Mouse (Mus musculus) CH12.LX (cell line): ENCODE measurements around the gene Spata13. TPM values are rescaled to one million over a fixed set of nuclear protein-coding genes. Genes with fewer than 3 reads are reported as not detected.

Source experiments
- DNase-seq: peaks from one replicate; pipeline ENCODE4 v3.0.0-alpha.2; 2013; ENCODE audit errors: extremely low read depth
- H3K27ac ChIP-seq: 2 replicates; pipeline ENCODE4 v1.5.1; 2012; ENCODE audit warnings: low read depth, mild to moderate bottlenecking, control low read depth, moderate library complexity; ENCODE audit not compliant: insufficient read depth
- H3K27me3 ChIP-seq: replicated peaks from 2 replicates; pipeline ENCODE3; 2012; ENCODE audit warnings: inconsistent platforms
- H3K36me3 ChIP-seq, 2 experiments: replicated peaks in 1 of 2; 2 replicates each; pipeline versions ENCODE3 to v1.6.1; 2012; ENCODE audit warnings: inconsistent platforms in 1 of 2, low read length in 1 of 2, mild to moderate bottlenecking in 1 of 2, mixed read lengths in 1 of 2, moderate library complexity in 1 of 2; ENCODE audit not compliant: control insufficient read depth in 1 of 2, insufficient read depth in 1 of 2
- H3K4me1 ChIP-seq, 2 experiments: 2 replicates each; pipeline ENCODE4 v1.6.1; 2012; ENCODE audit warnings: inconsistent platforms in 1 of 2, moderate library complexity in 1 of 2; ENCODE audit not compliant: insufficient read depth in 2 of 2, control insufficient read depth in 1 of 2
- H3K4me2 ChIP-seq: 2 replicates; pipeline ENCODE4 v1.6.1; 2012; ENCODE audit warnings: low read depth, mild to moderate bottlenecking, control low read depth; ENCODE audit not compliant: poor library complexity, insufficient read depth, severe bottlenecking
- H3K4me3 ChIP-seq, 3 experiments: fragments of 150-350 bp in 1 of 3; sonication (generic) in 1 of 3; replicated peaks in 1 of 3; 2 replicates each; pipeline versions ENCODE3 to v1.5.1; 2011 to 2012; ENCODE audit warnings: low read depth in 2 of 3, low read length in 2 of 3, mild to moderate bottlenecking in 2 of 3, moderate library complexity in 2 of 3, control low read depth in 1 of 3, improper control_type of control experiment in 1 of 3, inconsistent platforms in 1 of 3, mixed read lengths in 1 of 3; ENCODE audit not compliant: poor library complexity in 1 of 3
- H3K79me2 ChIP-seq: replicated peaks from 2 replicates; pipeline ENCODE4 v1.6.1; 2012; ENCODE audit warnings: mild to moderate bottlenecking, moderate library complexity; ENCODE audit not compliant: control insufficient read depth, poor library complexity, insufficient read depth, severe bottlenecking; ENCODE audit errors: extremely low read depth
- H3K9ac ChIP-seq: 2 replicates; pipeline ENCODE4 v1.6.1; 2012; ENCODE audit warnings: low read depth, mild to moderate bottlenecking, control low read depth, moderate library complexity; ENCODE audit not compliant: insufficient read depth
- H3K9me3 ChIP-seq: replicated peaks from 2 replicates; pipeline ENCODE3; 2012; ENCODE audit warnings: low read length, inconsistent platforms, mixed read lengths
- CHD1 ChIP-seq: IDR thresholded peaks from 2 replicates; pipeline ENCODE4 v1.6.1; 2012; ENCODE audit warnings: low read depth, low read length, improper control_type of control experiment, inconsistent platforms
- CTCF ChIP-seq, 2 experiments: IDR thresholded peaks in 1 of 2; conservative IDR thresholded peaks in 1 of 2; 2 replicates each; pipeline ENCODE4 v1.5.1; 2011 to 2012; ENCODE audit warnings: low read depth in 2 of 2, low read length in 2 of 2, improper control_type of control experiment in 1 of 2, inconsistent platforms in 1 of 2, mild to moderate bottlenecking in 1 of 2, moderate library complexity in 1 of 2
- ELF1 ChIP-seq: IDR thresholded peaks from 2 replicates; pipeline ENCODE4 v1.6.1; 2014; ENCODE audit warnings: low read depth, mild to moderate bottlenecking, inconsistent platforms, low read length, improper control_type of control experiment
- ETS1 ChIP-seq: conservative IDR thresholded peaks from 2 replicates; pipeline ENCODE4 v1.6.1; 2012; ENCODE audit warnings: low read depth, mild to moderate bottlenecking, inconsistent platforms, low read length, improper control_type of control experiment, moderate library complexity
- GABPA ChIP-seq: IDR thresholded peaks from 2 replicates; pipeline ENCODE4 v1.6.1; 2012; ENCODE audit warnings: low read depth, low read length, improper control_type of control experiment, inconsistent platforms; ENCODE audit not compliant: insufficient replicate concordance
- HCFC1 ChIP-seq: IDR thresholded peaks from 2 replicates; pipeline ENCODE4 v1.6.1; 2012; ENCODE audit warnings: low read depth, mild to moderate bottlenecking, inconsistent platforms, low read length, improper control_type of control experiment
- IRF4 ChIP-seq: IDR thresholded peaks from 2 replicates; pipeline ENCODE4 v1.6.1; 2014; ENCODE audit warnings: low read depth, mild to moderate bottlenecking, inconsistent platforms, low read length, improper control_type of control experiment
- JUN ChIP-seq: IDR thresholded peaks from 2 replicates; pipeline ENCODE4 v1.6.1; 2011; ENCODE audit warnings: low read depth, mild to moderate bottlenecking, low read length, improper control_type of control experiment, moderate library complexity; ENCODE audit not compliant: insufficient read depth
- MAFK ChIP-seq: IDR thresholded peaks from 2 replicates; pipeline ENCODE4 v1.6.1; 2011; ENCODE audit warnings: low read length, improper control_type of control experiment; ENCODE audit not compliant: insufficient replicate concordance
- MAZ ChIP-seq: IDR thresholded peaks from 2 replicates; pipeline ENCODE4 v1.6.1; 2012; ENCODE audit warnings: low read depth, mild to moderate bottlenecking, inconsistent platforms, low read length, improper control_type of control experiment, moderate library complexity
- MEF2A ChIP-seq: IDR thresholded peaks from 2 replicates; pipeline ENCODE4 v1.6.1; 2014; ENCODE audit warnings: low read depth, mild to moderate bottlenecking, inconsistent platforms, low read length, improper control_type of control experiment, borderline replicate concordance
- MYC ChIP-seq: IDR thresholded peaks from 2 replicates; pipeline ENCODE4 v1.6.1; 2011; ENCODE audit warnings: low read depth, mild to moderate bottlenecking, improper control_type of control experiment, low read length
- SIN3A ChIP-seq: IDR thresholded peaks from 2 replicates; pipeline ENCODE4 v1.6.1; 2012; ENCODE audit warnings: low read length, improper control_type of control experiment, inconsistent platforms
- TCF12 ChIP-seq: IDR thresholded peaks from 2 replicates; pipeline ENCODE4 v1.6.1; 2014; ENCODE audit warnings: low read depth, mild to moderate bottlenecking, inconsistent platforms, low read length, improper control_type of control experiment
- USF2 ChIP-seq: conservative IDR thresholded peaks from 2 replicates; pipeline ENCODE4 v1.6.1; 2011; ENCODE audit warnings: low read depth, low read length, improper control_type of control experiment
- ZC3H11A ChIP-seq: IDR thresholded peaks from 2 replicates; pipeline ENCODE4 v1.6.1; 2012; ENCODE audit warnings: low read depth, mild to moderate bottlenecking, inconsistent platforms, low read length, improper control_type of control experiment
- ZKSCAN1 ChIP-seq: IDR thresholded peaks from 2 replicates; pipeline ENCODE4 v1.6.1; 2012; ENCODE audit warnings: low read depth, inconsistent platforms, low read length, improper control_type of control experiment, borderline replicate concordance
- ZNF384 ChIP-seq: IDR thresholded peaks from 2 replicates; pipeline ENCODE4 v1.6.1; 2012; ENCODE audit warnings: low read depth, low read length, improper control_type of control experiment, inconsistent platforms
- dilution Hi-C: fragments of 300-500 bp; cut with MboI; formaldehyde crosslinking; loops from 2 replicates; pipeline ENCODE4 v1.14.3; 2020; ENCODE audit warnings: low sequenced_read_pairs; ENCODE audit not compliant: extremely low pct_unique_long_range_greater_than_20kb, extremely low pct_ligation_motif_present
- in situ Hi-C: fragments of 300-500 bp; cut with MboI; formaldehyde crosslinking; loops from 3 replicates; pipeline ENCODE4 v1.14.3; 2019; ENCODE audit warnings: low sequenced_read_pairs, low pct_ligation_motif_present, low pct_unique_long_range_greater_than_20kb, mixed read lengths
- polyA plus RNA-seq: library from polyadenylated mRNA; unstranded; fragments of >175 nt; gene quantifications from 2 replicates; pipeline ENCODE4 v1.2.1, GENCODE M21; 2012; ENCODE audit warnings: low read depth; ENCODE audit not compliant: insufficient read length
- total RNA-seq, 2 experiments: library from RNA; depleted of rRNA; stranded (reverse); fragments of 300-350 nt in 1 of 2; fragments of >200 nt in 1 of 2; gene quantifications; 2 replicates each; pipeline ENCODE4 v1.2.3; 2012 to 2014

The Spata13 gene
- total and polyA plus RNA-seq, 3 experiments, result 11.6 to 15.9 (median 13.6) TPM

DNA sequence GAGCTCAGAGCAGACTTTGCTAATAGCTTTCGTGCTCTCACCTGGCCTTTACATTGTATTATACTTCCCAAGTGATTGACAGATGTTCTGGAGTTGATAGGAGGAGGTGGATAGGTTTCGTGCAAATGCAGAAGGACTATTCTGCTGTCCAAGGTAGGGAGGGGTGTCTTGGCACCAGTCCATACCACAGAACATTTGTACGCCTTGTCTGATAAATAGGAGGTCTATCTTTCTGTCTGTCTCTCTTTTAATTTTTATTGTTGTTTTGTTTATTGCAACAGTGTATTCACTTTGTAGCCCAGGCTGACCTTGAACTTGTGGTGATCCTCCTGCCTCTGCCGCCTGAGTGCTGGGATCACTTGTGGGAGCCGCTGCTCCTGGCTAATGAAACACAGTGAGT, 163.8 kb downstream of the Spata13 start:
- peaks cover 0 to 3% of the 10 kb centered on the region in 2 experiments; a peak in 1 of 4 replicates for H3K4me1 ChIP-seq
- H3K4me2 ChIP-seq, result no peak overlapping the region
- dilution Hi-C loops, result no loop called here
- no peak overlapping the region for H3K9ac ChIP-seq
- in situ Hi-C loops, result loop anchor here (10.0 kb wide), 2 partner anchors 287 to 497 kb away; no protein-coding TSS in a partner anchor
- H3K27me3 ChIP-seq, result no peaks in the 10 kb centered on the region
- TF ChIP-seq ETS1 (no peak), IRF4 (no peak), ELF1 (no peak), CTCF (conservative IDR thresholded peaks at IDR 0.05 in 1 of 2, IDR thresholded peaks at IDR 0.05 in 1 of 2; ENCODE audit: low read depth in 2 of 2, low read length in 2 of 2) (no peak), ZC3H11A (no peak)
- no peak overlapping the region for H3K4me3 ChIP-seq
- DNase-seq, result no peak
- peaks cover 47 to 79% of the 10 kb centered on the region in 2 experiments for H3K36me3 ChIP-seq
- H3K9me3 ChIP-seq, result no peaks in the 10 kb centered on the region
- H3K79me2 ChIP-seq, result no peaks in the 10 kb centered on the region
- H3K27ac ChIP-seq, result no peak overlapping the region

DNA sequence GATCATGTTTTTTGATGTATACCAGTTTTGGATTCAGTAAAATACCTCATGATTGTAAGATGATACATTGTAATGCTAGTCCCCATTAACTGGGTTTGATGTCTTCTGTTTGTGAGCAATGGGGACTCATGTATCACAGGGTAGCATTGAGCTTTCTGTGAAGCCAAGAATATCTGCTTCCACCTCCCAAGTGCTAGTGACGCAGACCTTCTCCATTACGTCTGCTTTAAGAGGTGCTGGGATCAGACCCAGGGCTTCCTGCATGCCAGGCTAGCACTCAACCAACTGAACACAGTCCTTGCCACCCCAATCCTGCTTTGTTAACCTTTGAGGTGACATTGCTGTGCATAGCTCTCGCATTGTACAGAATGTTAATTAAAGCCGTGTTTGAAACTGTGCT, 164.9 kb downstream of the Spata13 start:
- DNase-seq, result no peak
- Histone ChIP-seq H3K4me2 (no peak overlapping the region), H3K36me3 (peaks cover 50 to 82% of the 10 kb centered on the region in 2 experiments), H3K9me3 (no peaks in the 10 kb centered on the region), H3K79me2 (no peaks in the 10 kb centered on the region), H3K27me3 (no peaks in the 10 kb centered on the region), H3K9ac (no peak overlapping the region), H3K4me3 (no peak overlapping the region), H3K4me1 (peaks cover 0 to 3% of the 10 kb centered on the region in 2 experiments; a peak in 1 of 4 replicates), H3K27ac (no peak overlapping the region)
- no peak for TF ChIP-seq HCFC1
- TF ChIP-seq MAFK, result no peak
- TF ChIP-seq CTCF (conservative IDR thresholded peaks at IDR 0.05 in 1 of 2, IDR thresholded peaks at IDR 0.05 in 1 of 2; ENCODE audit: low read depth in 2 of 2, low read length in 2 of 2), result no peak
- no peak for TF ChIP-seq USF2
- no peak for TF ChIP-seq GABPA
- TF ChIP-seq ZNF384, result no peak
- TF ChIP-seq ZKSCAN1, result no peak
- TF ChIP-seq ELF1, result no peak
- no peak for TF ChIP-seq JUN
- no peak for TF ChIP-seq MYC
- TF ChIP-seq ZC3H11A, result no peak
- TF ChIP-seq MEF2A, result no peak
- no peak for TF ChIP-seq TCF12
- no peak for TF ChIP-seq CHD1
- no peak for TF ChIP-seq SIN3A
- no peak for TF ChIP-seq MAZ
- in situ Hi-C loops (loop anchor here (10.0 kb wide), 2 partner anchors 286 to 496 kb away; no protein-coding TSS in a partner anchor), dilution Hi-C loops (no loop called here)
